Comparison of ENCODE assay signal across 10 mouse cellular contexts in the genomic region with DNA sequence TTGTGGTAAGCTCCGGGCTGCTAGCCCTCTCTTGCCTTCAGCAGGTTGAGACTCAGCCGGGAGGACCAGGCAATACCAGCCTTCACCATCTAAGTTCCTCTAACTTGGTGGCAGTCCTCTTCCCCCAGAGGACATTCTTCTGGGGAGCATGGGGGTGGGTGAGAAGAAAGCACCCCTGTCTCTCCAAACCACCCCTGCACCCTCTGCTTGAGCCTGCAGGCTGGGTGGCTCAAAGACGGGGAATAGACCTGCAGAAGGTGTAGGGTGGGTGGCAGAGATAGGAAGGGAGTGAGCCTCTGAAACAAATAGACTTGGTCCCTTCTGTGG. TPM values are rescaled to one million over a fixed set of nuclear protein-coding genes. Genes with fewer than 3 reads are reported as not detected.
DNase-seq lines count a peak whose midpoint lies in the region; ATAC-seq lines count a peak whose summit lies in the region.
"Had no signal": no experiment of that assay in that cellular context is flagged by ENCODE, and none has a peak within 500 bp of the region (broad histone marks: within the 10 kb centered on the region; RNA-seq: fewer than 3 reads in every experiment).

No protein-coding gene starts in this region.

- WGBS in neural tube, embryonic 11.5 days: 20% methylated on average over 3 of the region's 3 CpGs
- WGBS in limb, embryonic 15.5 days: 18% methylated on average over 3 of the region's 3 CpGs

- H3K9me3 ChIP-seq in neural tube, embryonic 11.5 days (ENCODE audit: control insufficient read depth, low read length): no peaks in the 10 kb centered on the region
- no peaks in the 10 kb centered on the region for H3K9me3 ChIP-seq in limb, embryonic 15.5 days

- intact Hi-C loops in left cerebral cortex, postnatal 10 days (cut with DNase I): no loop called here

- DNase-seq in cerebellum, postnatal 36 days: no peak
- DNase-seq in neural tube, embryonic 11.5 days (ENCODE audit: low spot score): no peak
- no peak for DNase-seq in neural tube, embryonic 10.5 days (ENCODE audit: extremely low spot score, low spot score)
- DNase-seq in yolk sac, embryonic 10.5 days (ENCODE audit: low spot score): peak; percentile 1
- DNase-seq in adrenal gland, postnatal 10 days: no peak
- no peak for DNase-seq in left cerebral cortex, postnatal 10 days (ENCODE audit: extremely low spot score in 1 of 2, low spot score in 2 of 2)
- DNase-seq: adrenal gland, adult 8-10 months; gastrocnemius, postnatal 25 days had no signal

- peaks cover 14% of the 10 kb centered on the region for H3K27me3 ChIP-seq in neural tube, embryonic 11.5 days (ENCODE audit: control insufficient read depth, insufficient read depth, low read length)
- H3K27me3 ChIP-seq in limb, embryonic 15.5 days: peaks cover 34% of the 10 kb centered on the region

- no peaks in the 10 kb centered on the region for H3K36me3 ChIP-seq in neural tube, embryonic 11.5 days (ENCODE audit: control insufficient read depth, insufficient read depth, low read length)
- no peaks in the 10 kb centered on the region for H3K36me3 ChIP-seq in limb, embryonic 15.5 days

- peak overlapping the region; percentile 93 for H3K4me2 ChIP-seq in neural tube, embryonic 11.5 days (ENCODE audit: low read depth)
- H3K4me2 ChIP-seq in limb, embryonic 15.5 days: peak overlapping the region; percentile 95

- peak overlapping the region; percentile 69 for H3K9ac ChIP-seq in neural tube, embryonic 11.5 days (ENCODE audit: low read length)
- no peak overlapping the region for H3K9ac ChIP-seq in limb, embryonic 15.5 days

- no peaks in the 10 kb centered on the region for H3K4me1 ChIP-seq in neural tube, embryonic 11.5 days (ENCODE audit: control insufficient read depth, insufficient read depth, low read length)
- H3K4me1 ChIP-seq in limb, embryonic 15.5 days: peaks cover 10% of the 10 kb centered on the region; the same call in 1 of the 2 replicates

- H3K4me3 ChIP-seq in neural tube, embryonic 11.5 days (ENCODE audit: low read depth, low read length): peak overlapping the region; percentile 55
- peak overlapping the region; percentile 52 for H3K4me3 ChIP-seq in limb, embryonic 15.5 days

- H3K27ac ChIP-seq in neural tube, embryonic 11.5 days (ENCODE audit: low read depth, low read length): no peak overlapping the region
- no peak overlapping the region for H3K27ac ChIP-seq in limb, embryonic 15.5 days

- ATAC-seq in cerebellum, adult (ENCODE audit: insufficient number of reproducible peaks, low FRiP score, low TSS enrichment): peak; percentile 62; the same call in 1 of the 2 replicates
- ATAC-seq in neural tube, embryonic 11.5 days (ENCODE audit: insufficient read depth, low FRiP score, low TSS enrichment): no peak
- ATAC-seq in limb, embryonic 15.5 days (ENCODE audit: insufficient number of reproducible peaks, low FRiP score, low TSS enrichment, low read depth): peak; percentile 46; the same call in 1 of the 2 replicates

RNA-seq across cellular contexts. Expression of a gene that starts 1.3 kb away (rescaled TPM):
- polyA plus RNA-seq in neural tube, embryonic 11.5 days (2014; fragmentation: Nextera tagmentation; extraction: Ambion mirVana): 0.24 and 0.27 TPM in 2 replicates
- 0.15 and 0.19 TPM in 2 replicates for polyA plus RNA-seq in limb, embryonic 15.5 days (2015; fragmentation: Nextera tagmentation; extraction: Ambion mirVana)
- total RNA-seq in adrenal gland, postnatal 10 days (2021): 1 to 10 TPM in 1 of 2 experiments, under 1 TPM in 1; 0.78 to 1.2 TPM
- total RNA-seq in left cerebral cortex, postnatal 10 days (2021): 10 to 100 TPM; 60.9 to 62.6 TPM
- total RNA-seq: gastrocnemius, postnatal 25 days had no signal

Comparison
In these comparisons a context has a peak if more than half of its experiments do, and no peak if none do; other contexts are left out.
1. RNA of a gene that starts 1.3 kb away (total RNA-seq): 60.9 to 62.6 TPM in left cerebral cortex, postnatal 10 days; 0.78 to 1.2 TPM in adrenal gland, postnatal 10 days; every median in the first group is over 10 times any median in the second.